8 mouse cellular contexts compared by ENCODE assay signal in genomic region chr3:107491459-107491858, GRCm38 (mm10). TPM values are rescaled to one million over a fixed set of nuclear protein-coding genes. Genes with fewer than 3 reads are reported as not detected.
DNase-seq lines count a peak whose midpoint lies in the region; ATAC-seq lines count a peak whose summit lies in the region.

No protein-coding gene starts in this region.

- H3K27me3 ChIP-seq in heart, embryonic 12.5 days (replicated peaks), result 0 out of 2 replicates have a peak, but pooled peaks cover 3% of the 10 kb centered on the region
- H3K27me3 ChIP-seq in heart, embryonic 10.5 days (ENCODE audit: insufficient read depth, poor library complexity, severe bottlenecking), result 0 out of 2 replicates have a peak, but pooled peaks cover 8% of the 10 kb centered on the region
- no peaks in the 10 kb centered on the region for H3K27me3 ChIP-seq in kidney, embryonic 16.5 days (ENCODE audit: insufficient read depth, low read length)
- no peaks in the 10 kb centered on the region for H3K27me3 ChIP-seq in midbrain, embryonic 12.5 days

- H3K9me3 ChIP-seq in heart, embryonic 12.5 days (replicated peaks), result no peaks in the 10 kb centered on the region
- H3K9me3 ChIP-seq in heart, embryonic 10.5 days, result no peaks in the 10 kb centered on the region
- no peaks in the 10 kb centered on the region for H3K9me3 ChIP-seq in kidney, embryonic 16.5 days (ENCODE audit: low read length)
- H3K9me3 ChIP-seq in midbrain, embryonic 12.5 days, result no peaks in the 10 kb centered on the region

- WGBS in heart, embryonic 12.5 days, result 28% methylated on average over 6 of the region's 6 CpGs
- WGBS in heart, embryonic 10.5 days, result 59% methylated on average over 6 of the region's 6 CpGs
- 39% methylated on average over 6 of the region's 6 CpGs for WGBS in kidney, embryonic 16.5 days
- WGBS in midbrain, embryonic 12.5 days, result 58% methylated on average over 6 of the region's 6 CpGs

- 0 out of 2 replicates have a peak overlapping the region, but pooled peaks have one; percentile 2 for H3K9ac ChIP-seq in heart, embryonic 12.5 days
- no peak overlapping the region for H3K9ac ChIP-seq in kidney, embryonic 16.5 days (replicated peaks; ENCODE audit: low read length)
- no peak overlapping the region for H3K9ac ChIP-seq in midbrain, embryonic 12.5 days (replicated peaks)

- peak overlapping the region; percentile 49; the same call in 1 of the 2 replicates for H3K27ac ChIP-seq in heart, embryonic 12.5 days (ENCODE audit: poor library complexity, severe bottlenecking)
- H3K27ac ChIP-seq in heart, embryonic 10.5 days, result no peak overlapping the region
- no peak overlapping the region for H3K27ac ChIP-seq in kidney, embryonic 16.5 days (ENCODE audit: low read length)
- no peak overlapping the region for H3K27ac ChIP-seq in midbrain, embryonic 12.5 days (replicated peaks)

- H3K4me2 ChIP-seq in heart, embryonic 12.5 days, result no peak overlapping the region
- H3K4me2 ChIP-seq in kidney, embryonic 16.5 days (replicated peaks; ENCODE audit: low read depth, low read length), result no peak overlapping the region
- no peak overlapping the region for H3K4me2 ChIP-seq in midbrain, embryonic 12.5 days (replicated peaks)

- DNase-seq in heart, embryonic 10.5 days (ENCODE audit: low spot score), result no peak
- DNase-seq in brain, embryonic 18.5 days (ENCODE audit: low read depth, low spot score), result peak; percentile 71
- peak; percentile 57 to 66 for DNase-seq in frontal cortex, postnatal 25 days (ENCODE audit: low spot score in 2 of 2)
- peak; percentile 74 for DNase-seq in testis, postnatal 10 days (ENCODE audit: low spot score)

- no peak overlapping the region for H3K4me3 ChIP-seq in heart, embryonic 12.5 days
- no peak overlapping the region for H3K4me3 ChIP-seq in heart, embryonic 10.5 days
- no peak overlapping the region for H3K4me3 ChIP-seq in kidney, embryonic 16.5 days (ENCODE audit: low read length)
- no peak overlapping the region for H3K4me3 ChIP-seq in midbrain, embryonic 12.5 days

- H3K36me3 ChIP-seq in heart, embryonic 12.5 days, result no peaks in the 10 kb centered on the region
- H3K36me3 ChIP-seq in heart, embryonic 10.5 days, result 0 out of 2 replicates have a peak, but pooled peaks cover 2% of the 10 kb centered on the region
- H3K36me3 ChIP-seq in kidney, embryonic 16.5 days (ENCODE audit: insufficient read depth, low read length), result no peaks in the 10 kb centered on the region
- H3K36me3 ChIP-seq in midbrain, embryonic 12.5 days, result no peaks in the 10 kb centered on the region

- H3K4me1 ChIP-seq in heart, embryonic 12.5 days (replicated peaks), result peaks cover 37% of the 10 kb centered on the region
- peaks cover 30% of the 10 kb centered on the region for H3K4me1 ChIP-seq in heart, embryonic 10.5 days
- H3K4me1 ChIP-seq in kidney, embryonic 16.5 days (ENCODE audit: insufficient read depth, low read length), result 0 out of 2 replicates have a peak, but pooled peaks cover 2% of the 10 kb centered on the region
- H3K4me1 ChIP-seq in midbrain, embryonic 12.5 days, result 0 out of 2 replicates have a peak, but pooled peaks cover 3% of the 10 kb centered on the region

- peak; percentile 75 for ATAC-seq in heart, embryonic 12.5 days (ENCODE audit: insufficient number of reproducible peaks, low FRiP score)
- ATAC-seq in kidney, embryonic 16.5 days (ENCODE audit: low FRiP score, low TSS enrichment), result peak; percentile 67; the same call in 1 of the 2 replicates
- ATAC-seq in midbrain, embryonic 12.5 days (ENCODE audit: low FRiP score, low read depth), result peak; percentile 71; the same call in 1 of the 2 replicates
- ATAC-seq in activated CD4-positive, CD25-positive, alpha-beta regulatory T cell, adult 4 months, result no peak

RNA-seq across cellular contexts. Expression of gene Slc6a17, which starts 26.4 kb away (rescaled TPM):
- polyA plus RNA-seq in heart, embryonic 12.5 days (2016; fragmentation: Nextera tagmentation; extraction: Ambion mirVana), result 3.9 and 4.6 TPM in 2 replicates
- 3.0 and 3.8 TPM in 2 replicates for polyA plus RNA-seq in heart, embryonic 10.5 days (2016; fragmentation: Nextera tagmentation; extraction: Ambion mirVana)
- 2.8 and 3.8 TPM in 2 replicates for polyA plus RNA-seq in kidney, embryonic 16.5 days (2015; fragmentation: Nextera tagmentation; extraction: Ambion mirVana)
- 4.2 and 4.5 TPM in 2 replicates for polyA plus RNA-seq in midbrain, embryonic 12.5 days (2016; fragmentation: Nextera tagmentation; extraction: Ambion mirVana)
- polyA plus RNA-seq in activated CD4-positive, CD25-positive, alpha-beta regulatory T cell, adult 4 months (2017; shearing (Covaris generic)), result not detected

RNA-seq across cellular contexts. Expression of gene Kcnc4, which starts 32.1 kb away (rescaled TPM):
- 0.12 and 0.15 TPM in 2 replicates for polyA plus RNA-seq in heart, embryonic 12.5 days (2016; fragmentation: Nextera tagmentation; extraction: Ambion mirVana)
- polyA plus RNA-seq in heart, embryonic 10.5 days (2016; fragmentation: Nextera tagmentation; extraction: Ambion mirVana), result 0.09 and 0.18 TPM in 2 replicates
- 0.15 and 0.24 TPM in 2 replicates for polyA plus RNA-seq in kidney, embryonic 16.5 days (2015; fragmentation: Nextera tagmentation; extraction: Ambion mirVana)
- polyA plus RNA-seq in midbrain, embryonic 12.5 days (2016; fragmentation: Nextera tagmentation; extraction: Ambion mirVana), result 0.47 and 0.51 TPM in 2 replicates
- polyA plus RNA-seq in activated CD4-positive, CD25-positive, alpha-beta regulatory T cell, adult 4 months (2017; shearing (Covaris generic)), result not detected
